8 mouse cellular contexts compared by ENCODE assay signal in the genomic region with DNA sequence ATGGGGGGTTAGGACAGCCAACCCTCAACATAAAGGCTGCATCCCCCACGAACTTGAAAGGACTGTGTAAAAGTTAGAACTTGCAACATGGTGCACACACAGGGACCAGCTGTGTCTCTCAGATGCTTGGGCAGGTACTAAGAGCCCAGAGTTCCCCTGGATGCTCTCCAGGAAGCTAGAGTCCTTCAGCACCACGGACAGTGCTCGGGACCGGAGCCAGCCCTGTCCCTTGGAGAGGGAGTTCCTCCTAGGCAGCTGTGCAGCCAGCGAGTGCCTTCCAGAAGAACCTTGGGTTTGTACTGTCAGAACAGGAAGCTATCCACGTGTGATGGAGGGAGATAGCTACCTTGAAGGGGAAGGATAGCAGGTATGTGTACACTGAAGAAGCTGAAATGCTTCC.
DNase-seq lines count a peak whose midpoint lies in the region; ATAC-seq and TF ChIP-seq lines count a peak whose summit lies in the region.
"Had no signal": no experiment of that assay in that cellular context is flagged by ENCODE, and none has a peak within 500 bp of the region (broad histone marks: within the 10 kb centered on the region; RNA-seq: fewer than 3 reads in every experiment).

No protein-coding gene starts in this region.

- 10% methylated on average over 6 of the region's 6 CpGs for WGBS in forebrain, embryonic 13.5 days

- no peak overlapping the region for H3ac ChIP-seq in myocyte (ENCODE audit: control insufficient read depth, insufficient read length)

- no peak overlapping the region for H3K4me2 ChIP-seq in myocyte (ENCODE audit: low read depth)
- H3K4me2 ChIP-seq in forebrain, embryonic 13.5 days: no peak overlapping the region

- no peaks in the 10 kb centered on the region for H3K27me3 ChIP-seq in myocyte (ENCODE audit: control insufficient read depth, insufficient read depth, insufficient read length)
- H3K27me3 ChIP-seq in forebrain, embryonic 13.5 days: no peaks in the 10 kb centered on the region

- no peak overlapping the region for H3K27ac ChIP-seq in forebrain, embryonic 13.5 days
- H3K27ac ChIP-seq: macrophage had no signal

- H3K4me1 ChIP-seq in forebrain, embryonic 13.5 days: no peaks in the 10 kb centered on the region

- no peak overlapping the region for H3K9ac ChIP-seq in forebrain, embryonic 13.5 days

- no peak for ATAC-seq in forebrain, embryonic 13.5 days

- TF ChIP-seq POLR2A in myocyte (IDR thresholded peaks at IDR 0.05; ENCODE audit: insufficient read length, low read depth): no peak

- no peaks in the 10 kb centered on the region for H3K36me3 ChIP-seq in myocyte (ENCODE audit: control insufficient read depth, insufficient read depth)
- H3K36me3 ChIP-seq in forebrain, embryonic 13.5 days (ENCODE audit: poor library complexity, severe bottlenecking): peaks cover 14% of the 10 kb centered on the region

- H3K9me3 ChIP-seq in forebrain, embryonic 13.5 days (replicated peaks): no peaks in the 10 kb centered on the region

- H3K79me2 ChIP-seq in myocyte (ENCODE audit: control insufficient read depth, insufficient read depth): no peaks in the 10 kb centered on the region

- no peak overlapping the region for H3K4me3 ChIP-seq in myocyte
- H3K4me3 ChIP-seq in forebrain, embryonic 13.5 days: no peak overlapping the region

- peak; percentile 41 for DNase-seq in ES-CJ7 (ENCODE audit: low read depth, low spot score)
- DNase-seq in WW6 (ENCODE audit: low read depth, low spot score): peak; percentile 28
- DNase-seq in gastrocnemius, postnatal 4 days (ENCODE audit: low spot score in 2 of 2): peak; percentile 50 to 56
- DNase-seq in kidney, postnatal 25 days: peak; percentile 70 to 77
- DNase-seq in right cerebral cortex, adult 2 months (ENCODE audit: low spot score in 2 of 2): no peak

TF ChIP-seq in myocyte, 11 proteins besides CTCF, POLR2A, EP300 and RAD21:
- peak; percentile 65 for TF ChIP-seq REST (IDR thresholded peaks at IDR 0.05; ENCODE audit: insufficient read depth, insufficient read length)
- no peak for TF ChIP-seq TCF12 (IDR thresholded peaks at IDR 0.05; ENCODE audit: insufficient read depth, poor library complexity, severe bottlenecking)
- no peak for TF ChIP-seq POLR2AphosphoS2 (IDR thresholded peaks at IDR 0.05; ENCODE audit: insufficient read length, low read depth)
TF ChIP-seq in myocyte: peak in this region for 1.

Comparison
In these comparisons a context has a peak if more than half of its experiments do, and no peak if none do; other contexts are left out.
1. DNase-seq: peak in ES-CJ7 (single experiment), WW6 (single experiment), gastrocnemius, postnatal 4 days (2 of 2) and kidney, postnatal 25 days (2 of 2); none in right cerebral cortex, adult 2 months (0 of 2).